21 mouse cellular contexts compared by ENCODE assay signal in the genomic region with DNA sequence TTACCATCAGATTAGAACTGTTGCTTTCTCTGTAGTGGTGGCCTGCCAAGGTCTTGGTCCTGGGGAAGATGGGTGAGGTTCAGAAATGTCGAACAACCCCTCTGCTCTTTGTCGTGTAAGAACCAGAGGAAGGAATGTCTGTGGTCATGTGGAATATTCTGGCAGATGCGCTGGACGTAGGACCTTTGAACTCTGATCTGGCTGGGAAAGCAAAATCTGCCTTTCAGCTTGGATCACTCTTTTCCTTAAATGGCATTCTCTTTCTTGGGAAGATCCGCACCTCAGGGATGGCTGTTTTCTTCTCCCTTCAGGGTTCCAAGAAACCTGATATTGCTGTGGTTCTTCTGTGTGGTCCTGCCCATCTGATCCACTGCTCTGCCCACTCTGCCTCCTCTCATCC.
DNase-seq lines count a peak whose midpoint lies in the region; ATAC-seq and TF ChIP-seq lines count a peak whose summit lies in the region.
"Had no signal": no experiment of that assay in that cellular context is flagged by ENCODE, and none has a peak within 500 bp of the region (broad histone marks: within the 10 kb centered on the region; RNA-seq: fewer than 3 reads in every experiment).

No protein-coding gene starts in this region.

- 77% methylated on average over 5 of the region's 5 CpGs for WGBS in heart, embryonic 10.5 days
- 76% methylated on average over 5 of the region's 5 CpGs for WGBS in liver, embryonic 11.5 days
- 67% methylated on average over 5 of the region's 5 CpGs for WGBS in liver, postnatal 0 days (ENCODE audit: insufficient replicate concordance)
- WGBS in limb, embryonic 10.5 days, result 87% methylated on average over 5 of the region's 5 CpGs
- 88% methylated on average over 5 of the region's 5 CpGs for WGBS in forebrain, embryonic 16.5 days

- no peak overlapping the region for H3K4me3 ChIP-seq in heart, embryonic 10.5 days
- H3K4me3 ChIP-seq in liver, embryonic 11.5 days (ENCODE audit: low read depth, low read length), result no peak overlapping the region
- no peak overlapping the region for H3K4me3 ChIP-seq in liver, postnatal 0 days (ENCODE audit: low read depth, low read length)
- H3K4me3 ChIP-seq in limb, embryonic 10.5 days, result no peak overlapping the region
- H3K4me3 ChIP-seq in forebrain, embryonic 16.5 days (replicated peaks; ENCODE audit: low read length), result no peak overlapping the region
- H3K4me3 ChIP-seq: embryonic facial prominence, embryonic 12.5 days; heart, embryonic 12.5 days; hindbrain, embryonic 12.5 days; midbrain, embryonic 10.5 days had no signal

- no peak overlapping the region for H3K9ac ChIP-seq in liver, embryonic 11.5 days (ENCODE audit: low read depth, low read length)
- H3K9ac ChIP-seq in liver, postnatal 0 days (replicated peaks), result no peak overlapping the region
- H3K9ac ChIP-seq in forebrain, embryonic 16.5 days (replicated peaks; ENCODE audit: low read depth, low read length), result no peak overlapping the region
- H3K9ac ChIP-seq: embryonic facial prominence, embryonic 12.5 days; heart, embryonic 12.5 days; hindbrain, embryonic 12.5 days had no signal

- no peak for ATAC-seq in liver, embryonic 11.5 days (replicated peaks; ENCODE audit: low FRiP score)
- no peak for ATAC-seq in liver, postnatal 0 days
- ATAC-seq in forebrain, embryonic 16.5 days, result no peak
- ATAC-seq: lung, postnatal 0 days; midbrain, embryonic 16.5 days; Patski had no signal

- H3K27ac ChIP-seq in heart, embryonic 10.5 days, result no peak overlapping the region
- no peak overlapping the region for H3K27ac ChIP-seq in liver, embryonic 11.5 days (ENCODE audit: low read depth, low read length)
- no peak overlapping the region for H3K27ac ChIP-seq in liver, postnatal 0 days (ENCODE audit: low read depth)
- no peak overlapping the region for H3K27ac ChIP-seq in limb, embryonic 10.5 days
- H3K27ac ChIP-seq in forebrain, embryonic 16.5 days (ENCODE audit: low read length), result no peak overlapping the region
- H3K27ac ChIP-seq: embryonic facial prominence, embryonic 12.5 days; hindbrain, embryonic 12.5 days; kidney, postnatal 0 days had no signal

- peaks cover 35% of the 10 kb centered on the region for H3K4me1 ChIP-seq in heart, embryonic 10.5 days
- H3K4me1 ChIP-seq in liver, embryonic 11.5 days (replicated peaks; ENCODE audit: control insufficient read depth, insufficient read depth, low read length), result peaks cover 2% of the 10 kb centered on the region; the same call in 1 of the 2 replicates
- peaks cover 4% of the 10 kb centered on the region for H3K4me1 ChIP-seq in liver, postnatal 0 days (ENCODE audit: insufficient read depth)
- 0 out of 2 replicates have a peak, but pooled peaks cover 5% of the 10 kb centered on the region for H3K4me1 ChIP-seq in limb, embryonic 10.5 days
- no peaks in the 10 kb centered on the region for H3K4me1 ChIP-seq in forebrain, embryonic 16.5 days (replicated peaks; ENCODE audit: control insufficient read depth, insufficient read depth, low read length)
- H3K4me1 ChIP-seq: hindbrain, embryonic 12.5 days had no signal

- H3K9me3 ChIP-seq in heart, embryonic 10.5 days, result no peaks in the 10 kb centered on the region
- no peaks in the 10 kb centered on the region for H3K9me3 ChIP-seq in liver, embryonic 11.5 days (ENCODE audit: control insufficient read depth, low read length)
- H3K9me3 ChIP-seq in liver, postnatal 0 days (ENCODE audit: low read length), result no peaks in the 10 kb centered on the region
- H3K9me3 ChIP-seq in limb, embryonic 10.5 days (replicated peaks), result no peaks in the 10 kb centered on the region
- no peaks in the 10 kb centered on the region for H3K9me3 ChIP-seq in forebrain, embryonic 16.5 days (ENCODE audit: control insufficient read depth, low read length)
- H3K9me3 ChIP-seq: embryonic facial prominence, embryonic 12.5 days; hindbrain, embryonic 12.5 days; midbrain, embryonic 10.5 days had no signal

- no peaks in the 10 kb centered on the region for H3K36me3 ChIP-seq in heart, embryonic 10.5 days
- no peaks in the 10 kb centered on the region for H3K36me3 ChIP-seq in liver, embryonic 11.5 days (ENCODE audit: control insufficient read depth, insufficient read depth, low read length)
- H3K36me3 ChIP-seq in liver, postnatal 0 days (replicated peaks; ENCODE audit: insufficient read depth, low read length), result no peaks in the 10 kb centered on the region
- H3K36me3 ChIP-seq in limb, embryonic 10.5 days, result no peaks in the 10 kb centered on the region
- no peaks in the 10 kb centered on the region for H3K36me3 ChIP-seq in forebrain, embryonic 16.5 days (ENCODE audit: control insufficient read depth, insufficient read depth)
- H3K36me3 ChIP-seq: embryonic facial prominence, embryonic 12.5 days; heart, embryonic 12.5 days; hindbrain, embryonic 12.5 days; midbrain, embryonic 10.5 days had no signal

- DNase-seq in heart, embryonic 10.5 days (ENCODE audit: low spot score), result peak; percentile 24
- no peak for DNase-seq in heart, adult 9 months (ENCODE audit: low spot score in 2 of 2)
- DNase-seq in liver, embryonic 11.5 days (ENCODE audit: low spot score), result peak; percentile 19
- no peak for DNase-seq in liver, postnatal 0 days
- peak; percentile 21 for DNase-seq in limb, embryonic 10.5 days (ENCODE audit: low spot score)
- DNase-seq in left cerebral cortex, postnatal 14 days (ENCODE audit: low spot score in 2 of 2), result no peak
- DNase-seq: cerebellum, adult 11-12 months; cerebellum, postnatal 25 days; heart, postnatal 10 days; right cerebral cortex, postnatal 4 days; thymus, adult 18-20 months; thymus, postnatal 4 days had no signal

- TF ChIP-seq EP300 in liver, postnatal 0 days (IDR thresholded peaks at IDR 0.05; ENCODE audit: low read depth), result no peak

- TF ChIP-seq CTCF in liver, postnatal 0 days (IDR thresholded peaks at IDR 0.05; ENCODE audit: low read depth), result no peak

- intact Hi-C loops in left cerebral cortex, postnatal 14 days (cut with DNase I), result no loop called here

- no peaks in the 10 kb centered on the region for H3K27me3 ChIP-seq in heart, embryonic 10.5 days (ENCODE audit: insufficient read depth, poor library complexity, severe bottlenecking)
- H3K27me3 ChIP-seq in liver, embryonic 11.5 days (replicated peaks; ENCODE audit: control insufficient read depth, insufficient read depth, low read length), result no peaks in the 10 kb centered on the region
- no peaks in the 10 kb centered on the region for H3K27me3 ChIP-seq in liver, postnatal 0 days (ENCODE audit: insufficient read depth, low read length)
- H3K27me3 ChIP-seq in limb, embryonic 10.5 days (ENCODE audit: low read depth, poor library complexity, severe bottlenecking), result no peaks in the 10 kb centered on the region
- no peaks in the 10 kb centered on the region for H3K27me3 ChIP-seq in forebrain, embryonic 16.5 days (replicated peaks; ENCODE audit: control insufficient read depth, insufficient read depth, low read length)
- H3K27me3 ChIP-seq: embryonic facial prominence, embryonic 12.5 days; heart, embryonic 12.5 days; hindbrain, embryonic 12.5 days; Patski had no signal

- H3K4me2 ChIP-seq in liver, embryonic 11.5 days, result no peak overlapping the region
- H3K4me2 ChIP-seq in liver, postnatal 0 days (ENCODE audit: low read depth, low read length), result no peak overlapping the region
- no peak overlapping the region for H3K4me2 ChIP-seq in forebrain, embryonic 16.5 days (ENCODE audit: low read length)
- H3K4me2 ChIP-seq: embryonic facial prominence, embryonic 12.5 days; heart, embryonic 12.5 days; hindbrain, embryonic 12.5 days had no signal

Comparison
In these comparisons a context has a peak if more than half of its experiments do, and no peak if none do; other contexts are left out.
1. DNase-seq: peak in heart, embryonic 10.5 days (single experiment), liver, embryonic 11.5 days (single experiment) and limb, embryonic 10.5 days (single experiment); none in heart, adult 9 months (0 of 2), liver, postnatal 0 days (single experiment) and left cerebral cortex, postnatal 14 days (0 of 2).